Mouse (Mus musculus): ENCODE results near the gene Flrt1. TPM values are rescaled to one million over a fixed set of nuclear protein-coding genes. Genes with fewer than 3 reads are reported as not detected.

Gene Flrt1
- polyA plus RNA-seq, 1 experiment from 2014 or later: 16.1 TPM

- Histone ChIP-seq H3K9me3 (ENCODE audit: control insufficient read depth, low read length) (no peaks in the 10 kb centered on the region), H3K4me3 (replicated peaks; ENCODE audit: low read length) (no peak overlapping the region), H3K36me3 (ENCODE audit: control insufficient read depth, insufficient read depth) (no peaks in the 10 kb centered on the region), H3K27me3 (replicated peaks; ENCODE audit: control insufficient read depth, insufficient read depth, low read length) (no peaks in the 10 kb centered on the region), H3K4me1 (replicated peaks; ENCODE audit: control insufficient read depth, insufficient read depth, low read length) (peaks cover 23% of the 10 kb centered on the region), H3K27ac (ENCODE audit: low read length) (peak overlapping the region; percentile 60), H3K9ac (replicated peaks; ENCODE audit: low read depth, low read length) (peak overlapping the region; percentile 39), H3K4me2 (ENCODE audit: low read length) (no peak overlapping the region)
- WGBS: 30% methylated on average over 4 of the region's 4 CpGs
- peak; percentile 68 for ATAC-seq
These were observed 16.7 kb upstream of the Flrt1 start for GRCm38 (mm10) chr19:7122277-7122676.

DNA sequence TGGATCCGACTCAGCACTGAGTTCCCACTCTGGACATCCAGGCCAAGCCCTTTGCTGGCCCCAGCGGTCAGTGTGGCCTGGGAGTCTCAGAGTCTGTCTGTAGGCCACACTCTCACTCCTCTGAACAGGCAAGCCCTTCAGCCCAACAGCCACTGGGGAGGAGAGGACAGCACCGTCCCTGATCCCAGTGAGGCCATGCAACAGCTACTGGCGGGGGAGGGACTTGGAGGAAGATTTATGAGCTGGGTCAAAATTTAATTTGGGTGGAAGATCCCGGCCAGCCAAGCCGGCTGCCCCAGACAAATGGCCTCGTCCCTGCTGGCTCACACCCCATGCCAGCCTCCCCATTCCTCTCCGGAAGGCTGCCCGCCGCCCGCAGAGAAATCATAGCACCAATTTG, 15.7 kb upstream of the Flrt1 start:
- no peak for ATAC-seq
- H3K9ac ChIP-seq (replicated peaks; ENCODE audit: low read depth, low read length): no peak overlapping the region

GRCm38 (mm10) chr19:7117653-7118307, 12.3 kb upstream of the Flrt1 start:
- Histone ChIP-seq H3K27ac (ENCODE audit: low read length) (no peak overlapping the region), H3K4me1 (replicated peaks; ENCODE audit: control insufficient read depth, insufficient read depth, low read length) (peaks cover 29% of the 10 kb centered on the region), H3K27me3 (replicated peaks; ENCODE audit: control insufficient read depth, insufficient read depth, low read length) (no peaks in the 10 kb centered on the region), H3K4me3 (replicated peaks; ENCODE audit: low read length) (no peak overlapping the region), H3K9ac (replicated peaks; ENCODE audit: low read depth, low read length) (no peak overlapping the region), H3K36me3 (ENCODE audit: control insufficient read depth, insufficient read depth) (no peaks in the 10 kb centered on the region), H3K9me3 (ENCODE audit: control insufficient read depth, low read length) (no peaks in the 10 kb centered on the region), H3K4me2 (ENCODE audit: low read length) (no peak overlapping the region)
- 83% methylated on average over 8 of the region's 8 CpGs for WGBS
- no peak for ATAC-seq

More for the DNA sequence above, 15.7 kb upstream of the Flrt1 start:
- Histone ChIP-seq H3K4me3 (replicated peaks; ENCODE audit: low read length) (no peak overlapping the region), H3K4me2 (ENCODE audit: low read length) (no peak overlapping the region), H3K27me3 (replicated peaks; ENCODE audit: control insufficient read depth, insufficient read depth, low read length) (no peaks in the 10 kb centered on the region), H3K36me3 (ENCODE audit: control insufficient read depth, insufficient read depth) (no peaks in the 10 kb centered on the region), H3K9me3 (ENCODE audit: control insufficient read depth, low read length) (no peaks in the 10 kb centered on the region), H3K4me1 (replicated peaks; ENCODE audit: control insufficient read depth, insufficient read depth, low read length) (peaks cover 19% of the 10 kb centered on the region), H3K27ac (ENCODE audit: low read length) (no peak overlapping the region)
- 80% methylated on average over 11 of the region's 11 CpGs for WGBS

DNA sequence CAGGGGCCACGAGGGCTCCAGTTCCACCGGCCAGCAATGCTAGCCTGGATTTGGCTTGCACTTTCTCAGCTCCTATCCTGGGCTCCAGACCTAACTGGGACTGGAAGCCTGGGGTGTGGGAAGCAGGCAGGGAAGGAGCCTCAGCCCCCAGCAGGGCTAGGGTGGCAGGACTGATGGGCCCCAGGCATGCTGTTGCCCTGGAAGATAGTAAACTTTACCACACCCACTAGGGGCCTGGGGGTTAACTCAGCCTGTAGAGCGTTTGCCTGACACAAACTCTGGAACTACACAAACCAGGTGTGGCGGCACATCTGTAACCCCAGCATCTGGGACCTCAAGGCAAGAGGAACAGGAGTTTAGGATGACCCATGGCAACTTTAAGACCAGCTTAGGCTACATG, 11.6 kb upstream of the Flrt1 start:
- no peak overlapping the region for H3K4me3 ChIP-seq (replicated peaks; ENCODE audit: low read length)
- no peak overlapping the region for H3K27ac ChIP-seq (ENCODE audit: low read length)
- no peaks in the 10 kb centered on the region for H3K9me3 ChIP-seq (ENCODE audit: control insufficient read depth, low read length)
- peaks cover 23% of the 10 kb centered on the region for H3K4me1 ChIP-seq (replicated peaks; ENCODE audit: control insufficient read depth, insufficient read depth, low read length)
- WGBS: 70% methylated on average over 4 of the region's 4 CpGs
- no peak for ATAC-seq
- no peak overlapping the region for H3K4me2 ChIP-seq (ENCODE audit: low read length)
- H3K9ac ChIP-seq (replicated peaks; ENCODE audit: low read depth, low read length): no peak overlapping the region
- no peaks in the 10 kb centered on the region for H3K27me3 ChIP-seq (replicated peaks; ENCODE audit: control insufficient read depth, insufficient read depth, low read length)
- no peaks in the 10 kb centered on the region for H3K36me3 ChIP-seq (ENCODE audit: control insufficient read depth, insufficient read depth)

GRCm38 (mm10) chr19:7116038-7116731, 10.7 kb upstream of the Flrt1 start:
- H3K9me3 ChIP-seq (ENCODE audit: control insufficient read depth, low read length): no peaks in the 10 kb centered on the region
- no peak overlapping the region for H3K4me2 ChIP-seq (ENCODE audit: low read length)
- H3K4me3 ChIP-seq (replicated peaks; ENCODE audit: low read length): no peak overlapping the region
- no peak overlapping the region for H3K27ac ChIP-seq (ENCODE audit: low read length)
- H3K4me1 ChIP-seq (replicated peaks; ENCODE audit: control insufficient read depth, insufficient read depth, low read length): peaks cover 17% of the 10 kb centered on the region
- WGBS: 79% methylated on average over 4 of the region's 4 CpGs
- H3K36me3 ChIP-seq (ENCODE audit: control insufficient read depth, insufficient read depth): no peaks in the 10 kb centered on the region
- ATAC-seq: no peak
- no peaks in the 10 kb centered on the region for H3K27me3 ChIP-seq (replicated peaks; ENCODE audit: control insufficient read depth, insufficient read depth, low read length)
- no peak overlapping the region for H3K9ac ChIP-seq (replicated peaks; ENCODE audit: low read depth, low read length)

DNA sequence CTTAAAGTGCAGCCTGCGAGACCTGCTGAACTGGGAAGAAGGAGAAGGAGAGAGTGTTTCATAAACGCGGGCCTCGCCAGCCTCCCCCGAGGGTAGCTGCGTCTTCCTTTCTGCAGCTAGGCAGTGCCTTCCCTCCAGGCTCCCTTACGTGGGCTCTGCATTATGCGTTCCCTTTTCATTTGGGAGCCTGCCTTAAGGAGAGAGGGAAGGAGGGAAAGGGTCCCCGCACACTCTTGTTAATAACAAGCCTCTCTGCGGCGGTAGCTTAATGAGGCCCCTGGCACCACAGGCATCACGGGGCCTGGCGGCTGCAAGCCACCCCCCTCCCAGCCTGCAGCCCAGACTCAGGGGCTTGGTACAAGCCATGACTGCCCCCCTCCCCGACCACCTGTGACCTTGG, 8.0 kb upstream of the Flrt1 start:
- H3K27ac ChIP-seq (ENCODE audit: low read length): peak overlapping the region; percentile 64
- no peaks in the 10 kb centered on the region for H3K36me3 ChIP-seq (ENCODE audit: control insufficient read depth, insufficient read depth)
- H3K4me1 ChIP-seq (replicated peaks; ENCODE audit: control insufficient read depth, insufficient read depth, low read length): peaks cover 35% of the 10 kb centered on the region
- H3K9ac ChIP-seq (replicated peaks; ENCODE audit: low read depth, low read length): peak overlapping the region; percentile 34
- H3K9me3 ChIP-seq (ENCODE audit: control insufficient read depth, low read length): no peaks in the 10 kb centered on the region
- H3K4me2 ChIP-seq (ENCODE audit: low read length): no peak overlapping the region
- ATAC-seq: peak; percentile 52
- H3K27me3 ChIP-seq (replicated peaks; ENCODE audit: control insufficient read depth, insufficient read depth, low read length): no peaks in the 10 kb centered on the region
- WGBS: 2% methylated on average over 14 of the region's 14 CpGs
- H3K4me3 ChIP-seq (replicated peaks; ENCODE audit: low read length): no peak overlapping the region

GRCm38 (mm10) chr19:7112628-7113027, 7.1 kb upstream of the Flrt1 start:
- Histone ChIP-seq H3K9ac (replicated peaks; ENCODE audit: low read depth, low read length) (no peak overlapping the region), H3K27me3 (replicated peaks; ENCODE audit: control insufficient read depth, insufficient read depth, low read length) (no peaks in the 10 kb centered on the region), H3K9me3 (ENCODE audit: control insufficient read depth, low read length) (no peaks in the 10 kb centered on the region), H3K27ac (ENCODE audit: low read length) (no peak overlapping the region), H3K4me3 (replicated peaks; ENCODE audit: low read length) (no peak overlapping the region), H3K4me2 (ENCODE audit: low read length) (no peak overlapping the region), H3K4me1 (replicated peaks; ENCODE audit: control insufficient read depth, insufficient read depth, low read length) (peaks cover 41% of the 10 kb centered on the region), H3K36me3 (ENCODE audit: control insufficient read depth, insufficient read depth) (no peaks in the 10 kb centered on the region)
- WGBS: 23% methylated on average over 3 of the region's 3 CpGs
- ATAC-seq: no peak

- ATAC-seq: no peak
- Histone ChIP-seq H3K27me3 (replicated peaks; ENCODE audit: control insufficient read depth, insufficient read depth, low read length) (no peaks in the 10 kb centered on the region), H3K27ac (ENCODE audit: low read length) (no peak overlapping the region), H3K4me3 (replicated peaks; ENCODE audit: low read length) (no peak overlapping the region), H3K9me3 (ENCODE audit: control insufficient read depth, low read length) (no peaks in the 10 kb centered on the region), H3K36me3 (ENCODE audit: control insufficient read depth, insufficient read depth) (no peaks in the 10 kb centered on the region), H3K9ac (replicated peaks; ENCODE audit: low read depth, low read length) (no peak overlapping the region), H3K4me1 (replicated peaks; ENCODE audit: control insufficient read depth, insufficient read depth, low read length) (peaks cover 41% of the 10 kb centered on the region), H3K4me2 (ENCODE audit: low read length) (no peak overlapping the region)
- 89% methylated on average over 4 of the region's 4 CpGs for WGBS
These were observed 6.2 kb upstream of the Flrt1 start for GRCm38 (mm10) chr19:7111710-7112109.

- 83% methylated on average over 6 of the region's 6 CpGs for WGBS
- no peak overlapping the region for H3K9ac ChIP-seq (replicated peaks; ENCODE audit: low read depth, low read length)
These were observed 5.8 kb upstream of the Flrt1 start for GRCm38 (mm10) chr19:7111309-7111708.

More at GRCm38 (mm10) chr19:7111309-7111708, 5.8 kb upstream of the Flrt1 start:
- H3K4me1 ChIP-seq (replicated peaks; ENCODE audit: control insufficient read depth, insufficient read depth, low read length): peaks cover 41% of the 10 kb centered on the region
- no peaks in the 10 kb centered on the region for H3K27me3 ChIP-seq (replicated peaks; ENCODE audit: control insufficient read depth, insufficient read depth, low read length)
- ATAC-seq: no peak
- H3K9me3 ChIP-seq (ENCODE audit: control insufficient read depth, low read length): no peaks in the 10 kb centered on the region
- H3K4me3 ChIP-seq (replicated peaks; ENCODE audit: low read length): no peak overlapping the region
- H3K27ac ChIP-seq (ENCODE audit: low read length): no peak overlapping the region
- H3K36me3 ChIP-seq (ENCODE audit: control insufficient read depth, insufficient read depth): no peaks in the 10 kb centered on the region
- H3K4me2 ChIP-seq (ENCODE audit: low read length): no peak overlapping the region
